In genomic region chr6:113065186-113065585, GRCm38 (mm10) we compare ENCODE assay signal across 24 mouse cellular contexts. TPM values are rescaled to one million over a fixed set of nuclear protein-coding genes. Genes with fewer than 3 reads are reported as not detected.
DNase-seq lines count a peak whose midpoint lies in the region; ATAC-seq and TF ChIP-seq lines count a peak whose summit lies in the region.
"Had no signal": no experiment of that assay in that cellular context is flagged by ENCODE, and none has a peak within 500 bp of the region (broad histone marks: within the 10 kb centered on the region; RNA-seq: fewer than 3 reads in every experiment).

No protein-coding gene starts in this region.

- H3K4me3 ChIP-seq in heart, postnatal 0 days (ENCODE audit: low read depth, low read length): no peak overlapping the region
- H3K4me3 ChIP-seq in kidney, adult 2 months (ENCODE audit: insufficient read depth, low read depth, low read length): no peak overlapping the region
- no peak overlapping the region for H3K4me3 ChIP-seq in liver, adult 2 months (ENCODE audit: insufficient read depth, low read depth, low read length)
- H3K4me3 ChIP-seq: forebrain, embryonic 10.5 days; forebrain, embryonic 13.5 days; heart, embryonic 12.5 days; heart, embryonic 15.5 days had no signal

- 83% methylated on average over 3 of the region's 3 CpGs for WGBS in heart, postnatal 0 days
- WGBS in kidney, adult 2 months: 63% methylated on average over 3 of the region's 3 CpGs
- WGBS in liver, adult 2 months: 32% methylated on average over 3 of the region's 3 CpGs

- H3K9ac ChIP-seq in heart, postnatal 0 days (replicated peaks; ENCODE audit: low read depth, low read length): no peak overlapping the region
- no peak overlapping the region for H3K9ac ChIP-seq in liver, adult 2 months (ENCODE audit: low read depth, low read length)
- H3K9ac ChIP-seq: forebrain, embryonic 13.5 days; heart, embryonic 12.5 days; heart, embryonic 15.5 days; hindbrain, embryonic 14.5 days had no signal

- TF ChIP-seq CTCF in heart, postnatal 0 days (IDR thresholded peaks at IDR 0.05; ENCODE audit: low read depth): no peak
- TF ChIP-seq CTCF in kidney, adult 2 months (conservative IDR thresholded peaks at IDR 0.05; ENCODE audit: insufficient read depth, insufficient read length, low read depth, low read length): no peak
- no peak for TF ChIP-seq CTCF in liver, adult 2 months (IDR thresholded peaks at IDR 0.05; ENCODE audit: low read depth, low read length)

- no peaks in the 10 kb centered on the region for H3K27me3 ChIP-seq in heart, postnatal 0 days (ENCODE audit: control insufficient read depth, insufficient read depth, low read length)
- no peaks in the 10 kb centered on the region for H3K27me3 ChIP-seq in kidney, adult 2 months (replicated peaks; ENCODE audit: control insufficient read depth, insufficient read depth, low read length)
- H3K27me3 ChIP-seq in liver, adult 2 months (ENCODE audit: control insufficient read depth, insufficient read depth, low read length): no peaks in the 10 kb centered on the region
- H3K27me3 ChIP-seq: forebrain, embryonic 13.5 days; heart, embryonic 12.5 days; heart, embryonic 15.5 days had no signal

- no peak for DNase-seq in heart, postnatal 0 days (ENCODE audit: low spot score)
- DNase-seq in heart, adult 11 months: no peak
- DNase-seq in kidney, adult 2 months: peak; percentile 52
- no peak for DNase-seq in kidney, adult 18-20 months
- peak; percentile 87 for DNase-seq in liver, adult 2 months (ENCODE audit: extremely low read depth, low read depth, low spot score)
- DNase-seq in liver: no peak
- DNase-seq in cerebellum, adult 11 months: no peak
- DNase-seq: adrenal gland, adult 2 months; adrenal gland, postnatal 14 days; cerebellum, adult 18-20 months; cerebellum, adult 9-10 months; cerebellum, postnatal 14 days; gastrocnemius, postnatal 25 days; heart, postnatal 14 days; heart, postnatal 4 days had no signal

- peaks cover 8% of the 10 kb centered on the region; the same call in 1 of the 2 replicates for H3K79me2 ChIP-seq in liver, adult 2 months (ENCODE audit: control insufficient read depth, insufficient read depth, low read length)

- no peak for TF ChIP-seq POLR2A in kidney, adult 2 months (IDR thresholded peaks at IDR 0.05; ENCODE audit: low read depth, low read length)
- no peak for TF ChIP-seq POLR2A in liver, adult 2 months (IDR thresholded peaks at IDR 0.05; ENCODE audit: extremely low read depth, insufficient read depth, low read length)

- H3K36me3 ChIP-seq in heart, postnatal 0 days (replicated peaks; ENCODE audit: control insufficient read depth, insufficient read depth, low read length): peaks cover 87% of the 10 kb centered on the region
- H3K36me3 ChIP-seq in kidney, adult 2 months (ENCODE audit: control insufficient read depth, insufficient read depth, low read length): peaks cover 7% of the 10 kb centered on the region; the same call in 1 of the 2 replicates
- peaks cover 61% of the 10 kb centered on the region for H3K36me3 ChIP-seq in liver, adult 2 months (ENCODE audit: control insufficient read depth, insufficient read depth, low read length)

- ATAC-seq in heart, postnatal 0 days (ENCODE audit: insufficient read depth, low read depth): no peak
- ATAC-seq: CD4-positive, CD25-positive, alpha-beta regulatory T cell, adult 4 months; forebrain, embryonic 13.5 days; forebrain, embryonic 16.5 days; hindbrain, postnatal 0 days; inflammation-experienced regulatory T-cells, adult 6 months had no signal

- H3K9me3 ChIP-seq in heart, postnatal 0 days (replicated peaks; ENCODE audit: control insufficient read depth, low read length): no peaks in the 10 kb centered on the region
- H3K9me3 ChIP-seq: forebrain, embryonic 10.5 days; forebrain, embryonic 13.5 days; heart, embryonic 12.5 days; heart, embryonic 15.5 days had no signal

- H3K27ac ChIP-seq in heart, postnatal 0 days (ENCODE audit: low read depth): 0 out of 2 replicates have a peak overlapping the region, but pooled peaks have one; percentile 0
- H3K27ac ChIP-seq in kidney, adult 2 months (ENCODE audit: insufficient read depth, low read depth, low read length): peak overlapping the region; percentile 23; the same call in 1 of the 2 replicates
- no peak overlapping the region; the same call in 1 of the 2 replicates for H3K27ac ChIP-seq in liver, adult 2 months (replicated peaks; ENCODE audit: insufficient read depth, low read depth, low read length)
- H3K27ac ChIP-seq: forebrain, embryonic 10.5 days; forebrain, embryonic 13.5 days; heart, embryonic 15.5 days; hindbrain, embryonic 14.5 days; hindbrain, postnatal 0 days had no signal

- no peak overlapping the region for H3K4me2 ChIP-seq in heart, postnatal 0 days (ENCODE audit: low read depth, low read length)
- H3K4me2 ChIP-seq: forebrain, embryonic 13.5 days; heart, embryonic 12.5 days; heart, embryonic 15.5 days; hindbrain, embryonic 14.5 days had no signal

- no peak for TF ChIP-seq EP300 in heart, postnatal 0 days (IDR thresholded peaks at IDR 0.05; ENCODE audit: low read depth)

- H3K4me1 ChIP-seq in heart, postnatal 0 days (ENCODE audit: control insufficient read depth, insufficient read depth): no peaks in the 10 kb centered on the region
- peaks cover 19% of the 10 kb centered on the region for H3K4me1 ChIP-seq in kidney, adult 2 months (ENCODE audit: control insufficient read depth, insufficient read depth, low read length)
- H3K4me1 ChIP-seq in liver, adult 2 months (ENCODE audit: control insufficient read depth, insufficient read depth, low read length): peaks cover 23% of the 10 kb centered on the region
- H3K4me1 ChIP-seq: heart, embryonic 15.5 days had no signal

RNA-seq across cellular contexts. Expression of gene Setd5, which starts 12.0 kb away (rescaled TPM):
- total RNA-seq in heart, postnatal 0 days (2014; rRNA removed; ENCODE audit: low replicate concordance): 55.0 and 62.3 TPM in 2 replicates
- 27.5 and 28.1 TPM in 2 replicates for polyA plus RNA-seq in heart, postnatal 0 days (2015; fragmentation: Nextera tagmentation; extraction: Ambion mirVana)
- 16.8 and 17.9 TPM in 2 replicates for polyA plus RNA-seq in kidney, adult 2 months (2012; rRNA removed)
- 28.1 and 35.4 TPM in 2 replicates for total RNA-seq in liver, adult 2 months (2014; rRNA removed)
- 8.8 and 11.8 TPM in 2 replicates for polyA plus RNA-seq in liver, adult 2 months (2012; rRNA removed)

RNA-seq across cellular contexts. Expression of gene Thumpd3, which starts 19.2 kb away (rescaled TPM):
- total RNA-seq in heart, postnatal 0 days (2014; rRNA removed; ENCODE audit: low replicate concordance): 22.6 and 29.8 TPM in 2 replicates
- polyA plus RNA-seq in heart, postnatal 0 days (2015; fragmentation: Nextera tagmentation; extraction: Ambion mirVana): 28.3 and 28.8 TPM in 2 replicates
- 6.5 and 9.3 TPM in 2 replicates for polyA plus RNA-seq in kidney, adult 2 months (2012; rRNA removed)
- total RNA-seq in liver, adult 2 months (2014; rRNA removed): 20.1 and 21.8 TPM in 2 replicates
- 5.3 and 6.3 TPM in 2 replicates for polyA plus RNA-seq in liver, adult 2 months (2012; rRNA removed)

Comparison
In these comparisons a context has a peak if more than half of its experiments do, and no peak if none do; other contexts are left out.
1. DNase-seq: peak in kidney, adult 2 months (single experiment) and liver, adult 2 months (single experiment); none in heart, postnatal 0 days (single experiment), heart, adult 11 months (single experiment), kidney, adult 18-20 months (single experiment), liver (single experiment) and cerebellum, adult 11 months (single experiment).